Mouse (Mus musculus) cerebellum, adult 9-11 months (tissue): ENCODE data around the gene Itgb2.

Experiments used
- DNase-seq: peaks from one replicate; pipeline ENCODE4 v3.0.0; 2022

The Itgb2 gene

GRCm38 (mm10) chr10:77517066-77517620, 12.9 kb upstream of the Itgb2 start:
- peak; percentile 71 for DNase-seq

- no peak for DNase-seq
Measured at GRCm38 (mm10) chr10:77517801-77518200, 12.3 kb upstream of the Itgb2 start.

- no peak for DNase-seq
Measured at GRCm38 (mm10) chr10:77519191-77519590, 10.9 kb upstream of the Itgb2 start.

DNA sequence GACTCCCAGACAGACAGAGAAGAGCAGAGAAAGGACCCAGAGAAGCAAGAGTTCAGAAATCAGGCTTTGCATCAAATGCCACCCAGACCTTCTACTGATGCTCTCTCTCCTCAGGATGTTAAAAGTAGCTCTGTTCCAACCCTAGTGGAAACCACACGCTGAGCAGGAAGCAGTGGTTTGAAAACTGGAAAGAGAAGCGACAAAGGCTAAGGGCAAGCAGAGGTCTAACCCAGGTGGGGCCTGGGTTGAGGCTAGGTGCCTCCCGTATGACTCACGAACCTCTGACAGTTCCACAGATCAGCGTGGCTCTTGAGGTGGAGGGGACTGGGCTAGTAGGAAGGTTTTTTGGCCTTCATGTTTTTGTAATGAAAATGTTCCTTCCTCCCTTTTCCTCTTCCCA, 9.6 kb upstream of the Itgb2 start:
- no peak for DNase-seq

DNA sequence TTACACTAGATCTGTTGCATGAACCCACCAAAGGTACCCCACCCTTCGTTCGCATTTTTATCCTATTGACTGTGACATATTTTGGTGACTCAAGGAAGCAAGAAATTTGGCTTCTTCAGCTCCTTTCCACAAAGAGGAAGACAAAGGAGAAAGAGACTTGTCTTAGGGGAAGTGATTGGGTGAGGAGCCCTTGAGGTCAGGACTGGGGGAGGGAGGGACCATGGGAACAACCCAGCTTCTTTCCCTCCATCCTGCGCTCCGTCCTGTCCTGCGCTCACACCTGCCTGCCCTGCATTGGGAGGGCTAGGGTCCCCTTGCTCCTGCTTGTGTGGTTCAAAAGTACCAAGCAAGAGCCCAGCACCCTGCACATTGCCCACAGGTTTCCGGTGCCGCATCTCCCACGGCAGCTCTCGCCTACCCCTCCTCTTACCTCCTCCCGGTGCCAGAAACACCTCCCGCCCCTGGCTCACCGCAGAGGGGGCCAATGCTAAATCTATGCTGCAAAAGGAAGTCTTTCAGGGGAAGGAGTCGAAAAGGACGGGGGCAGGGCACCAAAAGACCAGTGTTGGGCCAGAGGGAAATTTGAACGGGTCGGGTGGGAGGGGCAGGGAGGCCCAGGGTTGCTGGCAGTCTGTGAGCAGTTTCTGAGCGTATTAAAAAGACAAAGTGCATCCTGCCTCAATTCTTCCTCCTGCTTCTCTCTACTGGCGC, 7.9 kb upstream of the Itgb2 start:
- no peak for DNase-seq

DNA sequence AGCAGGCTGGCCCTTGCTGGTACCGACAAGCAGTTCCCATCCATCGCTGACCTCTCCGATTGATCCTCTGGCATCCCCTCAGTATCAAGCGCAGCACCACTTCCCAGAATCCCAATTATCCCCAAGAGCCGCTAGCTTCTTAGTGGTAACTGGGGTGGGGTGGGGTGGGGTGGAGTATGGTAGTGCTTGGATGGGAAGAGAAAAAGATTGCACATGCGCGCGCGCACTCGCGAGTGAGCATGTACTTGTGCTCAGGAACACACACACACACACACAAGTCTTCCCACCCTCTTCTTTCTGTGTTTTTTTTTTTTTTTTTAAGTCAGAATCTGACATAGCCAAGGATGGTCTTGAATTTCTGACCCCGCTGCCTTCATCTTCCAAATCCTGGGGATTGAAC, 7.3 kb upstream of the Itgb2 start:
- DNase-seq: no peak

GRCm38 (mm10) chr10:77523321-77523720, 6.7 kb upstream of the Itgb2 start:
- DNase-seq: no peak

- no peak for DNase-seq
Measured at GRCm38 (mm10) chr10:77526488-77526887, 3.6 kb upstream of the Itgb2 start.

GRCm38 (mm10) chr10:77528634-77529033, 1.4 kb upstream of the Itgb2 start:
- DNase-seq: no peak

- DNase-seq: no peak
Measured at GRCm38 (mm10) chr10:77531026-77532019, 1.3 kb downstream of the Itgb2 start.

DNA sequence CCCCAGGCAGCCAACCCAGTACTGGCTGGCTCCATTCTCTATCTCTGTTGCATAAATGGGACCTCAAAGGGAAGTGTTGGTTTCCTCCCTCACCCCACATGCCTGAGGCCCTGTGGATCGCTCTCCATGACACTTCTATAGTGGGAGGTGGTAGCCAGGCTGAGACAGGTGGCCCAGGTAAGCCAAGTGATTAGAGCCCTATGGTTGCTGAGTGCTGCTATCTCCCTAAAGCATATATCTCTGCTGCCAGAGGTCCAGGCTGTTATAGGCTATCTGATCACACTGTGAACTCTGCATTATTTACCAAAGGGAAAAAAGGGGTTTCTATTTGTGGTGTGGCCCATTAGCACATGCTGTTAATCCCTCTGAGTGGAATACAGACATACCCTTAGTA, 2.0 kb downstream of the Itgb2 start:
- DNase-seq: no peak

- DNase-seq: no peak
Measured at GRCm38 (mm10) chr10:77536727-77537126, 6.7 kb downstream of the Itgb2 start.

DNA sequence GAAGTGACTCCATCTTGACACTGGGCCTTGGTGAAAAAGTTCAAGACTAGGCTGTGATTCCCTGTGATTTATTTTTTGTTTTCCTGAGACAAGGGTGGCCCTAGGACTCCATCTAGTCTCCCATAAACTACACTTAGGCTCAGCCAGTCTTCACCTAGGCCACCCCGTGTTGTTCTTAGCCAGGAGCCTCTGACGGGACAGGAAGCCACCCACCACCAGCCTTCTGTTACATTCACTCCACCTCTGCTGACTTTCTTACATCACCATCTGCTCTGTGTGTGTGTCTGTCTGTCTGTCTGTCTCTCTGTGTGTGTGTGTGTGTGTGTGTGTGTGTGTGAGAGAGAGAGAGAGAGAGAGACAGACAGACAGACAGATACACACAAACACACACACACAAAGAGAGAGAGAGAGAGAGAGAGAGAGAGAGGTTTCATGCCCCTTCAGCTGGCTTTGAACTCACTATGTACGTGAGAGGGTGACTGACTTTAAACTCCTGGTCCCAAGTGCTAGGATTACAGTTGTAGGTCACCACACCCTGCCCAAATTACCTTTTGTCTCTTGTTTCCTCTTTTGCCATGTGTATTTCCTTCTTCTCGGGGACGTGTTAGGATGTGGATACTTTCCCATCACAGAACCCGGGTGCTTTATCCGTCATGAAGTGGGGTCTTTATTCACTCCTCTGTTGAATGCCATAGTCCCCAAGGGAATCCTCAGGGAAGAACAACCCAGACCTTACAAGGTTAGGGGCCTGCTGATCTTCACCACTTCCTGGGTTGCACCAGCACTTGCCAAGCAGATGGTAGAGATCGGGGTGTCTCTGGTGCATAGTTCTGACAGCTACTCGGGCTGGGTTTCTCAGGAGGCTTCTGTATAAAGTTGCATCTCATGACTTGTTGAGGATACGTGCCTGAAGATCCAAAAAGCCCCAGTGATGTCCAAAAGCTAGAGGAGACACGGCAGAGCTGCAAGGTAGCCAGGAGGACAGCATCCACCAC, 7.5 kb downstream of the Itgb2 start:
- no peak for DNase-seq

DNA sequence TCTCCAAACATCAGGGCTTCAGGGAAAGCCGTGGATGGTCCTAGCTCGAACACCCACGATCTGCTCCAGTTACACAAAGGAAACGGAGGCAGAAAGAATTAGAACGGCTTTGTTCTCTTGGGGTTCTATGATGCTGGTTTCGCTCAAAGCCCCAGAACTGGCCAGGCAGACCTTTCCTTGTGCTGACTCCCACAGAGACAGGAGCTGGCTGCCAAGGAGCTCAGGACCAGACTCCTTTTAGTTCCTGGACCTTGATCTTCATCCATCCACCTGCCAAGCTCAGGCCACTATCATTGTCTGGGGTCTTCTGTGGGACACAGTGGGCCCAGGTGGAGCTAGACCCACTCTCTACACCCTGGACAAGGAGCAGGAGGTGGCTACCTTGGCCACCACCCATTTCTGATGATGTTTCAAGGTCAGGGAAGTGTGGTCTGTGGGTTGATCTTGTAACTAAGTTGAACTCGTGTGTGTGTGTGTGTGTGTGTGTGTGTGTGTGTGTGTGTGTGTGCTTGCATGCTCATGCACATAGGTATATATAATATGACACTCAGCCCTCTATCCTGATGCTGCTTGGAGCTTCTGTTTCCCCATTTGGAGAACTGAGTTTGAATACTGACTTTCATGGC, 9.4 kb downstream of the Itgb2 start:
- DNase-seq: no peak

- DNase-seq: no peak
Measured at GRCm38 (mm10) chr10:77540576-77541102, 10.6 kb downstream of the Itgb2 start.

DNA sequence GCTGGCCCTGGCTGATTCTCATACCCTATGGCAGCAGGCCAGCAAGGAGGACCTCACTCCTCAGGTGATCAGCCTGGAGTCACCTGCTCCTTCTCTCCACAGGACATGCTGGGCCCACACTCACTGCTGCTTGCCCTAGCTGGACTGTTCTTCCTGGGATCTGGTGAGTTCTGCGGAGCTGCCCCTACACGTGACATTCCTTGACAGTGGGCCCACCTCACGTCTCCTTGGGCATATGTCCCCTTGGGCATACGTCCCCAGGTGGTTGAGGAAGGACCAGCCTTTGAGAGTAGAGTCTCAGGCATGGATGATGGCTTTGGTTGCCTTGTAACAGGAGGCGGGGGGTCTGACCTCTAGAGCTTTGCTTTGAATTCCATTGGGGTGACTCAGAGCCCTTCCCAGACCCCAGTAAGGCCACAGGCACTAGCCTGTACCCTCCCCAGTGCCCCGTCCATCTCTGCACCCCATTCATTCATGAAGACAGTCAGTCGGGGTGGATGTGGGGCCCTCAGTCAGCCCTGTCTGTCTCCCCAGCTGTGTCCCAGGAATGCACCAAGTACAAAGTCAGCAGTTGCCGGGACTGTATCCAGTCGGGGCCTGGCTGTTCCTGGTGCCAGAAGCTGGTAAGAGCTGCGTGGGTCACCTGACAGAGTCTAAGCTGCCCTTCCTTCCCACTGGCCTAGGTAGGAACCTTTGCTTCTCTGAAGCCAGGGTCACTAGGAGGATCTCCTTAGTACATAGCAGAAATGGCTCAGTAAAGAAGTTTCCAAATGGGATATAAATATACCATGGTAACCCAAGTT, 12.0 kb downstream of the Itgb2 start:
- no peak for DNase-seq

DNA sequence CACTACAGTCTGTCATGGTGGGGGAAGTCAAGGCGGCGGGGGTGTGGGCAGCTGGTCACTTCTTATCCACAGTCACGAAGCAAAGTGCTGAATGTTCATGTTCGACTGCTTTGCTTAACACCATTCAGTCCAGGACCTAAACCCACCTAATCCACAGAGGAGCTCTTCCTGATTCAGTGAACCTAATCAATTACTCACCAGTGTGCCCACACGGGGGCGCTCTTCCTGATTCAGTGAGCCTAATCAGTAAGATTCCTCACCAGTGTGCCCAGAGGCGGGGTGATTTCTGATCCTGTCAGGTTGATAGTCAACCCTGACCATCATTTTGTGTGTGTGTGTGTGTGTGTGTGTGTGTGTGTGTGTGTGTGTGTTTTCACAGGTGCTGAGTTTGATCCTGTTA, 13.2 kb downstream of the Itgb2 start:
- DNase-seq: no peak

DNA sequence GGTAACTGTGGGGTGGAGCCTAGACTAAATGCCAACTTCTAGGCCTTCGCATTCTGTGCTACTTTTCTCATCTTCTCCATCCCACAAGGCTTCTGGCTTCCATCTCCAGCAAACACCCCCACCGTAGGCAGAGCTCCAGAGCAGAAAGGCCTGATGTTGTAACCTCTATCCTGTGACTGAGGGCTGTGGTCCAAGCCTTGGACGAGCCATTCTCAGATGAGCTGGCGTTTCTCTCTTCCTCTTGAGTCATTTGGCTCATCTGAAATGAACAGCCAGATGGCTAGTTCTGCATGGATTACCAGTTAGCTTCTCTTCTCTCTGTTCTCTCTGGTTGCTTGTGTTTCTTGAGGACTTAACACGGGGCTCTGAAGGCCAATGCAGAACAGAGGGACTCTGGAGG, 14.9 kb downstream of the Itgb2 start:
- DNase-seq: peak; percentile 83

DNA sequence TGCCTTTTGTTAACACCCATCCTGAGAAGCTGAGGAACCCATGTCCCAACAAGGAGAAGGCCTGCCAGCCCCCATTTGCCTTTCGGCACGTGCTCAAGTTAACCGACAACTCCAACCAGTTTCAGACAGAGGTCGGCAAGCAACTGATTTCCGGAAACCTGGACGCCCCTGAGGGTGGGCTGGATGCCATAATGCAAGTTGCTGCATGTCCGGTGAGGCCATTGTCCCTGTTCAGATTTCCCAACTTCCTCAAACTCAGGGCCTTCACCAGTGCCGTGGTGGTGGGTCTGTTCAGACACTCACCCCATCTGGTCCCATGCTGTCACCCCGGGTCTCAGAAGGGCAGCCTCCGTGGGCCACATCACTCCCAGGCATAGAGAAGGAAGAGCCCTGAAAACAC, 18.5 kb downstream of the Itgb2 start:
- no peak for DNase-seq

- no peak for DNase-seq
Measured at GRCm38 (mm10) chr10:77550874-77551273, 20.8 kb downstream of the Itgb2 start.

DNA sequence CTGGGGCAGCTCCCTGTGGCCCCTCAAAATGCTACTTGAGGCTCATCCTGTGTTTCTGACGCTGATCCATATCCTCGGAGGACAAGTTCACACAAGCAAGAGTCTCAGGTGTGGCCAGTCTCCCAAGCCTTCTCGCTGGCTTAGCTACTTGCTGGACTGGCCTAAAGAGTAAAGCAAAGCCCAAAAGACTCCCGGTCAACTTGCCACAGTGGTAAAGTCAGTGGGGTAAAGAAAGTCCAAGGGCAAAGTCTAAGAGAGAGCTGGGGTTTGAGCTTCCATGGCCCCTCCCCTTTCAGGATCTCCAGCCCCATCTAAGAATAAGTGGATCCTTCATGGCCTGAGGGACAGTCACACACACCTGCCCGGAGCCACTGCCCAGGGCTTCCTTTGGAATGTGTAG, 22.1 kb downstream of the Itgb2 start:
- no peak for DNase-seq
